Mouse (Mus musculus): ENCODE measurements around the gene Cebpg. TPM values are rescaled to one million over a fixed set of nuclear protein-coding genes. Genes with fewer than 3 reads are reported as not detected.

The Cebpg gene
- polyA plus RNA-seq, 1 experiment from 2014 or later = 41.7 TPM

DNA sequence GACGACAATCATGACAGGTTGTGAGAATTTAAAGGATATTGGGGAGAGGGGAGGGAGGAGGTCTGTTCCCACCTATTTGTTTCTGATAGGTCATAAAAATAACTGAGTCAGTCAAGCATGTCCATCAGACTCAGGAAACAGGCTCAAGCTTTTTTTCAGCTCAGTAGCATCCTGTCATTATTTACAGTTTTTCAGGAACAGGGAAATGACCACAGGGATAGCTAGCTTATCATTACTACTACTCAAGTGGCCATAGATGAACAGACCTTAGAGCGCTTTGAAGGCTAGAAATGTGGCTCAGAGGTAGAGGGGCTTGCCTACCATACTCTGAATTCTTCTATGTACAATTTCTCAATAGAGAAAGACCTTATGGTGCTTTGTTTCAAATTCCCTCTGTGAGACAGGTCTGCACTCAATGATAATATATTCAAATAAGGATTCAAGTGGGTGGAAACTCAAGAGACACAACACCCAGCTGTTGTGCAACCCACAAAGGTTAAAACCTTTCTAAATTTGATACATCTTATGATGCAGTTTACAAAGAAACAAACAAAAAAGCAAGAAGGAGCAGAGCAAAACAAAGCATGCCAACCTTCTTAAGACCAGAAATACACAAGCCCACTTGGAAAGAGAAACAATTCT lies 1.3 kb downstream of the Cebpg start:
- Histone ChIP-seq H3K27me3 (ENCODE audit: insufficient read depth, low read length) (no peaks in the 10 kb centered on the region), H3K36me3 (ENCODE audit: insufficient read depth) (peaks cover 11% of the 10 kb centered on the region), H3K27ac (ENCODE audit: low read depth) (0 out of 2 replicates have a peak overlapping the region, but pooled peaks have one; percentile 81), H3K4me2 (peak overlapping the region; percentile 93), H3K4me1 (ENCODE audit: insufficient read depth) (peaks cover 8% of the 10 kb centered on the region), H3K9ac (peak overlapping the region; percentile 87), H3K4me3 (ENCODE audit: low read depth, low read length) (peak overlapping the region; percentile 89), H3K9me3 (ENCODE audit: low read depth, low read length) (no peaks in the 10 kb centered on the region)
- 38% methylated on average over 2 of the region's 2 CpGs for WGBS
- ATAC-seq (ENCODE audit: insufficient read depth) = no peak
- no peak for TF ChIP-seq CTCF (IDR thresholded peaks at IDR 0.05; ENCODE audit: low read depth)
- no peak for DNase-seq

DNA sequence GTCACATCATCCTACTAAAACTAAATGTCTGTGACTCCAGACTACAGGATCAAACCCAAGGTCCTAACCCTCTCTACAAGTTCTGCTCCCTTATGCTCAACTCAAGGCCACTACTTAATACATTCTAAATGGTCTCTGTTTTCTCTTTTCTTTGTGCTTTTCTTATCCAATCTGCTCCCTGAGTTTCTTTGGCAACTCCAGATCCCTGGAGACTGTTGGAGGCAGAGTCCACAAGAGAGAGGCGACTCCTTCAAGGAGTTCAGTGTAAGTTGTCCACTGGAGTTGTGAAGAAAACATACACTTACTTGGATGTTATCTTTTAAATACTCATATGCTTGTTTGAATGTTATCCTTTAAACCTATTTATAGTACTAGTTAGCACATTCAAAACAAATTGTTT lies 2.1 kb downstream of the Cebpg start:
- Histone ChIP-seq H3K36me3 (ENCODE audit: insufficient read depth) (peaks cover 19% of the 10 kb centered on the region), H3K27me3 (ENCODE audit: insufficient read depth, low read length) (no peaks in the 10 kb centered on the region), H3K9me3 (ENCODE audit: low read depth, low read length) (no peaks in the 10 kb centered on the region), H3K27ac (ENCODE audit: low read depth) (no peak overlapping the region), H3K4me2 (peak overlapping the region; percentile 93), H3K9ac (no peak overlapping the region), H3K4me3 (ENCODE audit: low read depth, low read length) (0 out of 2 replicates have a peak overlapping the region, but pooled peaks have one; percentile 89), H3K4me1 (ENCODE audit: insufficient read depth) (peaks cover 8% of the 10 kb centered on the region)
- WGBS = 84% methylated on average over 1 of the region's 1 CpGs
- ATAC-seq (ENCODE audit: insufficient read depth) (no peak), DNase-seq (no peak)
- no peak for TF ChIP-seq CTCF (IDR thresholded peaks at IDR 0.05; ENCODE audit: low read depth)

DNA sequence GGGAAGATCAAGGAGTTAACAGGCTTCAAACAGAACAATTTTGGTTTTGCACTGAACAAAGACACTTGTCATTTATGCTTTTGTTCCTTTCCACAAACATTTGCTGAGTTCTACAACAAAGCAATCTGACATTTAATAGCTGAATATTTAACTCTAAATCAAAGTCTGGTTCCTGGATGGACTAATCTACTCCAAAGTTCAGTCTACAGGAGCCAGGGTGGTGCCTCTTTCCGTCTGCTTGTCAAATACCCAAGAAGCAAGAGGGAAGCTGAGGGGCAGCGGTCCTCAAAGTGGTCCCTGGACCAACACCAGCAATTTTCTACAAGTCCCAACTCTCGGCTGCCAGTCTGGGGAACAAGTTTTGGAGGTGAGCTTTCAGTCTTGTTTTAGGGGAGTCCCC lies 3.2 kb downstream of the Cebpg start:
- no peak for TF ChIP-seq CTCF (IDR thresholded peaks at IDR 0.05; ENCODE audit: low read depth)
- DNase-seq = no peak
- H3K36me3 ChIP-seq (ENCODE audit: insufficient read depth) = peaks cover 25% of the 10 kb centered on the region
- H3K4me1 ChIP-seq (ENCODE audit: insufficient read depth) = peaks cover 8% of the 10 kb centered on the region
- 92% methylated on average over 3 of the region's 3 CpGs for WGBS
- H3K27me3 ChIP-seq (ENCODE audit: insufficient read depth, low read length) = no peaks in the 10 kb centered on the region
- no peak overlapping the region for H3K4me2 ChIP-seq
- H3K9me3 ChIP-seq (ENCODE audit: low read depth, low read length) = no peaks in the 10 kb centered on the region
- H3K27ac ChIP-seq (ENCODE audit: low read depth) = no peak overlapping the region
- no peak overlapping the region for H3K4me3 ChIP-seq (ENCODE audit: low read depth, low read length)
- ATAC-seq (ENCODE audit: insufficient read depth) = no peak
- no peak overlapping the region for H3K9ac ChIP-seq

DNA sequence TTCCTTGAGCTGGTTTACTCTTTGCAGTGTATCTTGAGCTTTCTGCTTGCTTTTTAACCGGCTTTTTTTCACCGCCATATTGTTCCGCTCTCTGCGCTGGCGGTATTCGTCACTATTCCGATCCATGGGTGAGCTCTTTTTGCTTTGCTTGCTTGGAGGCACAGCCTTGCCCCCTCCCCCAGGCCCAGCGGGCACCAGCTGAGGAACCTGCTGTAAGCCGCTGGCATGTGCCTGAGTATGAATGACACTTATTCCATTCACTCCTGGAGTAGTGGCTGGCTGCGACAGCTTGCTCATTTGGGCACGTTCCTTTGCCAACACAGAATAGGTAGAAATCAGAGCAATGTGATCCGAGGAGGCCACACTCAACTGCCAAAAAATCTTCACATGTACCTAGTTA lies 5.8 kb downstream of the Cebpg start:
- ATAC-seq (ENCODE audit: insufficient read depth) = no peak
- TF ChIP-seq CTCF (IDR thresholded peaks at IDR 0.05; ENCODE audit: low read depth) = no peak
- Histone ChIP-seq H3K4me2 (no peak overlapping the region), H3K9me3 (ENCODE audit: low read depth, low read length) (no peaks in the 10 kb centered on the region), H3K36me3 (ENCODE audit: insufficient read depth) (peaks cover 44% of the 10 kb centered on the region), H3K4me1 (ENCODE audit: insufficient read depth) (peaks cover 8% of the 10 kb centered on the region; the same call in 1 of the 2 replicates), H3K9ac (no peak overlapping the region), H3K27ac (ENCODE audit: low read depth) (no peak overlapping the region), H3K4me3 (ENCODE audit: low read depth, low read length) (no peak overlapping the region), H3K27me3 (ENCODE audit: insufficient read depth, low read length) (no peaks in the 10 kb centered on the region)
- WGBS = 91% methylated on average over 12 of the region's 12 CpGs
- DNase-seq = no peak

DNA sequence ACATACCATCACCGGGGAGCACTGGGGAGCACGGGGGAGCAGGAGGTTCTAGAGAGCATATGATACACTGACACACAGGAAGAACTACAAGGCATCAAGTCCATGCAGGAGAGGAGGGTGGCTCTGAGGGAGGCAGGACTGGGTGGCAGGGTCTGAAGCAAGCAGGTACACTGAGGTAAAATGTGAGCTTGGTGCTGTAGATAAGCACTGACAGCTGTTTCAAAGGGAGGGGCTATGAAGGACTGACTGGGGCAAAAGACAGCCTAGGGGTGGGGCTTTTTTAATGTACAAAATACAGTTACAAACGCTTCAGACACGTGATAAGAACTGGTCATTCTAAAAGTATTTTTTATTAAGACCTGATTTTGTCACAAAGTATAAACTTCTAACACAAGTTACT lies 10.3 kb downstream of the Cebpg start:
- H3K4me1 ChIP-seq (ENCODE audit: insufficient read depth) = no peaks in the 10 kb centered on the region
- TF ChIP-seq CTCF (IDR thresholded peaks at IDR 0.05; ENCODE audit: low read depth) = no peak
- no peaks in the 10 kb centered on the region for H3K27me3 ChIP-seq (ENCODE audit: insufficient read depth, low read length)
- WGBS = 89% methylated on average over 4 of the region's 4 CpGs
- no peak overlapping the region for H3K4me2 ChIP-seq
- no peak overlapping the region for H3K27ac ChIP-seq (ENCODE audit: low read depth)
- H3K4me3 ChIP-seq (ENCODE audit: low read depth, low read length) = no peak overlapping the region
- H3K36me3 ChIP-seq (ENCODE audit: insufficient read depth) = peaks cover 73% of the 10 kb centered on the region
- ATAC-seq (ENCODE audit: insufficient read depth) = no peak
- H3K9ac ChIP-seq = no peak overlapping the region
- no peak for DNase-seq
- no peaks in the 10 kb centered on the region for H3K9me3 ChIP-seq (ENCODE audit: low read depth, low read length)

DNA sequence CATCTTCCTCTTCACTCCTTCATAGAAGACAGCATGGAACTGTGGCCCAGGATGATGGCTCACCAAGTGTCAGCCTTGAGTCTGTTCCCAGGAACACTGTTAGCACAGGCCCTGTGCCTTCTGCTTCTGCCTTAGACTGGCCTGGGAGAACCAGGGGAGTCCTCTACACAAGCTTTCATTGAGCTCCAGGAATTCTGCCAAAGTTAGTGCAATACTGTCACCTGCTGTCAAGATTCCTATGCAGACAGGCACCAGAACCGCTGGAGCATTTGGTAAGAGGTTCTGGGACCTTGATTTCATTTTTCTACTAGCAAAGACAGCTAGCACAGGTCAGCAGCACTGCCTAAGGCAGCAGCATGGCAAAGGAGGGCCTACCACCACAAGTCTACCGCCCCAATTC lies 11.7 kb downstream of the Cebpg start:
- no peaks in the 10 kb centered on the region for H3K27me3 ChIP-seq (ENCODE audit: insufficient read depth, low read length)
- peaks cover 65% of the 10 kb centered on the region for H3K36me3 ChIP-seq (ENCODE audit: insufficient read depth)
- TF ChIP-seq CTCF (IDR thresholded peaks at IDR 0.05; ENCODE audit: low read depth) = no peak
- no peak overlapping the region for H3K27ac ChIP-seq (ENCODE audit: low read depth)
- WGBS = 86% methylated on average over 2 of the region's 2 CpGs
- DNase-seq = no peak
- H3K9ac ChIP-seq = no peak overlapping the region
- no peak overlapping the region for H3K4me2 ChIP-seq
- no peaks in the 10 kb centered on the region for H3K4me1 ChIP-seq (ENCODE audit: insufficient read depth)
- no peak overlapping the region for H3K4me3 ChIP-seq (ENCODE audit: low read depth, low read length)
- ATAC-seq (ENCODE audit: insufficient read depth) = no peak
- H3K9me3 ChIP-seq (ENCODE audit: low read depth, low read length) = no peaks in the 10 kb centered on the region

DNA sequence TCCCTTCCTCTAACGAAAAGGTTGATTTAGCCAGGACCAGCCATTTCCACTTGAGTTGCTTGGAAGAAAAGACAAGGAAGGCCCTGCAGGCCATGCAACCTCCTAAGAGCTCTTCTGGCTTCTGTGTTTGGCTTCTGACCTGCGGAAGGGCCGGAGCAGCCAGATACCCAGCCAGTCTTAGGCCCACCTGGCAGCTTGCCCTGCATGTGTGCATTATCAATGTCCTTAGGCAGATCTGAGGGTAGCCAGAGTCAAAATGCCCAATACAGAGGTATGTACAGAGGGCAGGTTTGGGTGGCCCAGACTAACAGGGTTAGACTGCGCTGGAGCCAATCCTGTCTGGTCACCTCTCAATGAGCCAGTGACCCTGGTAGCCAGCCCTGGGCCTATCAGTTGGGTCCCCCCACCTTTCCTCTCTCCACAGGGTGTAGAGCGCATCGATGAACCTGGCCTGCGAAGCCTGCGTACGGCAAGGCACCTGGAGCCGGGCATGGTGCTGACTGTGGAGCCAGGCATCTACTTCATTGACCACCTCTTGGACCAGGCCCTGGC lies 13.0 kb downstream of the Cebpg start:
- TF ChIP-seq CTCF (IDR thresholded peaks at IDR 0.05; ENCODE audit: low read depth) = no peak
- H3K9me3 ChIP-seq (ENCODE audit: low read depth, low read length) = no peaks in the 10 kb centered on the region
- no peak overlapping the region for H3K9ac ChIP-seq
- no peak overlapping the region for H3K27ac ChIP-seq (ENCODE audit: low read depth)
- H3K4me1 ChIP-seq (ENCODE audit: insufficient read depth) = no peaks in the 10 kb centered on the region
- H3K36me3 ChIP-seq (ENCODE audit: insufficient read depth) = peaks cover 57% of the 10 kb centered on the region
- no peaks in the 10 kb centered on the region for H3K27me3 ChIP-seq (ENCODE audit: insufficient read depth, low read length)
- 0 out of 2 replicates have a peak, but pooled peaks have one; percentile 35 for ATAC-seq (ENCODE audit: insufficient read depth)
- WGBS = 91% methylated on average over 10 of the region's 10 CpGs
- H3K4me2 ChIP-seq = no peak overlapping the region
- DNase-seq = no peak
- H3K4me3 ChIP-seq (ENCODE audit: low read depth, low read length) = no peak overlapping the region

All from lung, embryonic 14.5 days (tissue).